Mouse (Mus musculus) left cerebral cortex, adult 9 months (tissue): Measurements from ENCODE around the gene Olfr639.
"Not testable (repeated sequence)": the region's sequence is repeated elsewhere in the genome, so short reads cannot be mapped to it uniquely, and the experiment has no call there.

ENCODE experiments used
- DNase-seq, 2 experiments: peaks; one replicate each; pipeline ENCODE4 v3.0.0; 2022; ENCODE audit warnings: low spot score in 2 of 2

The Olfr639 gene

DNA sequence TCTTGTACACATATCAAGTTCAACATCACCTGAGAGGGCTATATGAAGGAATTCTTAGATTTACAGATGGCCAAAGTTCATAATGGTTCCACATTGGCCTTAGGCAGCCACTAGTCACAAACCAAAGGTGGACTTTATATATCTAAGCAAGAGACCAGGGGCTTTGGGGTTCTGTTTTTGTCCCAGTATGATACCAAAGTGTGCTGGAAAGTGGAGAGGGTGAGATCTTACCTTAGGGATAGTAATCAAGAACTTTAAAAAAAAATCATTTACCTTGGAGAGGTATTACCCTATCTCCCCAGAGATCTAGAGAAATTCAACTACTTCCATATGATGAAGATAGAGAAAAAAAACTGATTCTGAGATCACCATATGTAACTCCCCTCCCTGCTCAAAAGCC, at the start of gene Olfr639:
Olfr639 (minus strand) TSS at position 101 of the 400 bp plus-strand sequence.
- DNase-seq, result no peak

DNA sequence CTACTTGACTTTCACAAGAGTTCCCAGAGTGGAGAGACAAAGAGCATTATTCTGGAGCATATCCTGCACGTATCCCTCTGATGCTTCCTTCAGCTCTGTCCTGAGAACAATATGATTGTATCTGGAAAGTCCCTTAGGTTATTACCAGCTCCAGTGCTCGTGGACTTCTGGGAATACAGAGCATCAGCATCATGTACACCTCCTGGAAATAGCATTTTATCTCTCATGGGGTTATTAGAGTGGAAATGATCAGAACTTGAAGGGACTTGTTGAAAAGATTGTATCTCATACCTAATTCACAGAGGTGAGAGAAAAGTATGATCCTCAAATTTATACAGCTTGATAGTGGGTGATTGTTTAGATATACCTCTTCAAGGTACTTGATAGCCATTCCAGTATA, 44.2 kb upstream of the Olfr639 start, which contains the start of gene 4930516K23Rik:
4930516K23Rik (minus strand) TSS at position 101 of the 400 bp plus-strand sequence.
- no peak for DNase-seq

DNA sequence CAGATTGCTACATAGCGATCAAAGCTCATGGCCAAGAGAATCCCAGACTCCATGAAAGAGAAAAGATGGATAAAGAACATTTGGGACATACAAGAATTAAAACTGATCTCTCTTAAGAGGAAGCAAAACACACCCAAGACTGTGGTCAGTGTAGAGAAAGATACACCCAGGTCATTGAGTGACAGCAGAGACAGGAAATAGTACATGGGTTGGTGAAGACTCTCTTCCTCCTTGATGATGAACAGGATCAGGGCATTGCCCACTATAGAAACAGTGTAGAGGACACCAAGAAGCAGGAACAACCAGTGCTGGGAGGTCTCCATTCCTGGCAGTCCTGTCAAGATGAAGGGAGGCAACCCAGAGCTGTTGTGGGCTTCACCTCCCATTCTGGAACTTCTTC, 42.1 kb upstream of the Olfr639 start:
- DNase-seq, result no peak

DNA sequence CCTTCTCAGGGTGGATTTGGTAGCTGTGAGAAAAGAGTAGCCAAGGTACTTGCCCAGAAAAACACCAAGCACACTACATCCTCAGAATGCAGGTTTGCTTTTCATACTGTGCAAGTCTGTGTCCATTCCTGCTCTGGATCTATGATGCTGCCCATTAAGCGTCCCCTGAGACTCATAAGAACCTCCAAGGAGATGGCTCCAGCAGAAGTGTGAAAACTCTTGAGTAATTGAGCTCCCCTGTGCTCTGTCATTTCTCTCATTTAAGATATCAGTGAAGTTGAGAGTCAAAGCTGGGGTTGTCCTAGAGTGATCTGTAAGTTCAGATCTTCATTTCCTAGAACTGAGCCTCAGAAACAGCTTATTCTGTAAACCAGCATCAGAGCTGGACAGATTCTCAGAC, 35.5 kb upstream of the Olfr639 start, which contains the start of gene Olfr642:
Olfr642 (minus strand) TSS at position 101 of the 400 bp plus-strand sequence.
- no peak for DNase-seq

DNA sequence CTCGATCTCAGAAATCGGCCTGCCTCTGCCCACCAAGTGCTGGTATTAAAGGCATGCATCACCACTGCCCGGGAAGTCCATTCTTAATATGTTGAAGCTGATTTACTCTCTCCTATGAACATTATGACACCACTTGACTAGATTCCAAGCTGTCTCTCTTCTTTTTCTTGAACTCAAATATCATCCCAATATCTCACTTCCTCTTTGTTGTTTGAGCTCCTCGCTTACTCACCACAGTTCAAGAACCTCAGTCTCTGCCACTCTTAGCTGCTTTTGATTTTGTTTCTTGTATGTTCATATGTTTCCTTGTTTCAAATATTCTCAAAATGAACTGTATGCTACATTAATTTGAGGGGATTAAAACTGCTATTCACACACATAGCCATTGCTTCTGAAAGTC, 33.6 kb upstream of the Olfr639 start:
- DNase-seq, result no peak

DNA sequence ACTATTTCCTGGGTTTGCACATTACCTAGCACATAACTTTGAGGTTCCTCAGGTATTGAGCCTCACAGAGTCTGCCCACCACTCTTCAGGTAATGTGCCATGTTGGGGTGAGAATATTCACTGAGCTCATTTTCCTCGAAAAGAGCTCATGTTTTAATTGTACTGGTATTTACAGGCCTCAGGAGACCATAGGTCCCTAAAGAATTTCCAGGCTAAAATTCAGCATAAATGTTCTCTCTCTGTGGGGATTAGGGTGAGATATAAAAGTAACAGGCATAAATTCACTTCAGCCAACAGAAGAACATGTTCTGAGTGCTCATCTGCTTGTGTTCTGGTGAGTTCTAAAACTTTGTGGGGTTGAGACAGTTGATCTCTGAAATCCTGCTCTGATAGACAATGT, 18.0 kb upstream of the Olfr639 start, which contains the start of gene Olfr641:
Olfr641 (plus strand) TSS at position 301 of the 400 bp plus-strand sequence.
- no peak for DNase-seq

DNA sequence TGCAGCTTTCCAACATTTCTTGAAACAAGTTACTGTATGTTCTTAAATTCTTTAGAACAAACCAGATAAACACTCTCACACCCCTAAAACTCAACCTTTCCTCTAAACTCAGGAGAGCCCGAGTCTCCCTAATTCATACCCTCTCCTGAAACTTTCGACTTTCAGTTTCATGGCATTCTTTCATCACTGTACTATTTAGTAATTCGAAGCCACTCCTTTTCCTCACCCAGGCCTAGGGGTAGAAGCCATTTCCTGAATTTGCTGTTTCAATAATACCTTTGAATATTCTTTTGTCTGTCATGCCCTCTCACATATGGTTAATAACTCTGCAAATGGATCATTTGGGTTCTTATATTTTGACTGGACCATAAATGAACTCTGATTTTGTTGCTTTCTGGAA, 9.9 kb upstream of the Olfr639 start:
- no peak for DNase-seq

DNA sequence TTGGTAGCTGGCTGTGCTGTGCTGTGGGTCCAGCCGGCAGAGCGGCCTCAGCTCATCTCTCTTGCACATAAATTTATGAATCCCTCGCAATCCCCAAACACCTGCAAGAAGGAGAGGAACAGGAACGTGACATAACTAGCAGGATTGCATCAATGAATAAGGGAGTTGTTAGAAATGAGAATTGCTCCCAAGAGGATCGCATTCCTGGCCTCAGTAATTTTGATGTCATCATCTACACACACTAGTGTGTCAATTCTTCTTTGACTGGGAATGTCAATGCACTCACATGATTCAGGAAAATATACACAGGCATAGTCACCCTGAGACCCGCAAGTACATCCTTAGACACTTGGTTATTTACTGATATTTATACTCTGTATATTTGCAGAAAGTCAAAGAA, 8.4 kb upstream of the Olfr639 start, which contains the start of gene Olfr640:
Olfr640 (minus strand) TSS at position 101 of the 400 bp plus-strand sequence.
- DNase-seq, result no peak

DNA sequence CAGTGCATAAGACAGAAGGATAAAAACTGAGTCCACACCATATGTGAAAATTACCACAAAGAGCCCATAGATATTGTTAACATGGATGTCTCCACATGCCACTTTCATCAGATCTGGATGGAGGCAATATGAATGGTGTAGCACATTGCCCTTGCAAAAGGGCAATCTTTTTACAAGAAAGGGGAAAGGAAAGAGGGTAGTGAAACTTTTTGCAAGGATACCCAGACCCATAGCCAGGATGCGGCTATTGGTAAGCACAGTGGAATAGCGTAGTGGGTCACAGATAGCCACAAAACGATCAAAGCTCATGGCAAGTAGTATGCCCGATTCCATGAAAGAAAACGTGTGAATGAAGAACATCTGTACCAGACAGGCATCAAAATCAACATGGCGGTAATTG, 4.5 kb upstream of the Olfr639 start:
- DNase-seq, result no peak

DNA sequence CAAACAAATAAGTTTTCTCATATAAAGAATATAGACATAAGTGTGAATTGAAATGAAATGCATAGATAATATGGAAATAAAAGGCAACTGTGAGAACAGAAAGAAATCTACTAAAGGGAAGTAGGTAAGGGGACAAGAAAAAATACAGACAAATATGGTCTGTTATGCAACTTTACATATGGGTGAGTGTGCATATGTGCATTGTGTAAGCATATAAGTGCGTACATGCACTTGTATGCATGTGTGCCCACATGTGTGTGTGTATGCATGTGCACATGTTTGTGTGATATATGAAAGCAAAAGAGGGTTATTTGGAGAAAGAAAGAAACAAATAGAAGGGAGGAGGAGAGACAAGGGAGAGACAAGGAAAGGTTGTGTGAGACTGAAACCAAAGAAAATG, 1.9 kb upstream of the Olfr639 start:
- DNase-seq, result no peak

DNA sequence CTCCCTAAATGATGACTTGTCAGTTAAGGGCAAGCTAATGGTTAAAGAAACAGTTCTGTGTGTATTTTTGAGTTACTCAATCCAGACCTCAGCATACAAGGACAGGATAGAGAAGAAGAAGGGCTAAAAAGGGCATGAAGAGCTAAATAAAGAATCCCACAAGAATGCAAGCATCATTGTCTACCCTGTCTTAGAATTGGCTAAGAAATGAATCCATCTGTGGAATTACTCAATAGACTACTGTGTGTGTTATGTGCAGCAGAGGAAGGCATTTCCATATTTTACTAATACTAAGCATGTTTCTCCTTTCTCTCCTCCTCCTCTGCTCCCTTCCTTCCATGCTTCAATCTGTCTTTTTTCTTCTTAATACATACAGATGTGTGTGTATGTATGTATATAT, 18.0 kb downstream of the Olfr639 start:
- DNase-seq, result no peak

DNA sequence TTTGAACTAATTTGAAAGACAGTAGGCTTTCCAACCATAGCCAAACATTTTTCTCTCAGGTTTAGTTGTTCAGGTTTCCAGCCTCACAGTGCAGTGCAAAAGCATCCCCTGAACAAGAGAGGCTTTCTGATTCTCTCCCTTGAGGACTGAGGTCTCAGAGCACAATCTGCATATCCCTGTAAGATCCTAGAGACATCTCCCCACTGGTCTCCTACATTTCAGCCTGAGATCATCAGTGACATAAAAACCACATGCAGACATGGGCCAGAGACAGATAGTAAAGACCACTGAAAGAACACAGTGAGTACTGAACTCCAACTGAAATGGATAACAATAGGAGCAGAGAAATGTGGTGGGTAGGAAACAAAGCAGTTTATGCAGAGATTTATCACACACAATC, 18.7 kb downstream of the Olfr639 start, which contains the start of gene Olfr638:
Olfr638 (plus strand) TSS at position 301 of the 400 bp plus-strand sequence.
- DNase-seq, result no peak

DNA sequence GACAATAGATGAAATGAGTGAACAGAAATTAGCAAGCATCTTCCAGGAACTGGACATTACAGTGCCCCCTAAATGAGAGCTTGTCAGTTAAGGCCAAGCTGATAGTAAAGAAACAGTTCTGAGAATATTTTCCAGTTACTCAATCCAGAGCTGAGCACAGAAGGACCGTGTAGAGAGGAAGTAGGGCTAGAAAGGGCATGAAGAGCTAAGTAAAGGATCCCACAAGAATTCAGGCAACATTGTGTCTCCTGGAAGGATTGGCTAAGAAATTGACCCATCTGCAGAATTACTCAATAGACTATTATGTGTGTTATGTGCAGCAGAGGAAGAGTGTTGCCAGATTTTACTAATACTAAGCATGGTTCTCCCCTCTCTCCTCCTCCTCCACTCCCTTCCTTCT, 45.3 kb downstream of the Olfr639 start:
- DNase-seq, result no peak

DNA sequence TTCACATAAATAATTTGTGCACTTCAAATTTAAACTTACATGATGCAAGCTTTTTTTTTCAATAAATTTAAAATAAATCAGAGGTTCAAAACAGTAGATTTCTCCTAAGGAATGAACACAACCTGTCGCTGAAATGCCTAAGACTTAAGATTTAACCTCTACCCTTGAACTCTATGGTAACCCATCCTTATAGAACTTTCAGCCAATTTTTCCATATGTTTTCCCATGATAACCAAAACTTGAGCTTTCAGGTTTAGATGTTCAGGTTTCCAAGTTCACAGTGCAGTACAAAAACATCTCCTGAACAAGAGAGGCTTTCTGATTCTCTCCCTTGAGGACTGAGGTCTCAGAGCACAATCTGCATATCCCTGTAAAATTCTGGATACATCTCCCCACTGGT, 46.3 kb downstream of the Olfr639 start, which contains the start of gene Olfr635:
Olfr635 (plus strand) TSS at position 301 of the 400 bp plus-strand sequence.
- DNase-seq, result no peak

DNA sequence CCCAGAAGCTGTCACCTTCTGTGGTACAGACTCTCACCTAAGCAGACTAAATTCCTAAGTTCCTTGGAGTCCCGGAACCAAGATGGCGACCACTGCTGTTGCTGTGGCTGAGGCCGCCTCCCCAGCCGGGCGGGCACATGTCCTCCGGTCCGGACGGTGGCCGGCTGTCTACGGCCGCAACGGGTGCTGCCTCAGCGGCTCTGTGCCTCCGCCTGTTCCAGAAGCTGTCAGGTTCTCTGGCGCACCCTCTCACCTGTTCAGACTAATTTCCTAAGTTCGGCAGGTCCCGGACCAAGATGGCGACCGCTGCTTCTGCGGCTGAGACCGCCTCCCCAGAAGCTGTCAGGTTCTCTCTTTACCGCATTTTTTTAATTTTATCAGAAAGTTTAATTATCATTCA, 50.2 kb downstream of the Olfr639 start:
- DNase-seq, result not testable (repeated sequence)
